Mouse (Mus musculus): ENCODE results near the gene Catip. TPM values are rescaled to one million over a fixed set of nuclear protein-coding genes. Genes with fewer than 3 reads are reported as not detected.
"Not testable (repeated sequence)": the region's sequence is repeated elsewhere in the genome, so short reads cannot be mapped to it uniquely, and the experiment has no call there.

Gene Catip
- not detected in 2 replicates for polyA plus RNA-seq (2012; ENCODE audit: insufficient read depth, insufficient read length, low replicate concordance, missing spikeins)

GRCm38 (mm10) chr1:74361812-74362211, at the start of gene Catip:
Gene Catip (plus strand): TSS chr1:74362108.
- Histone ChIP-seq H3K4me1 (ENCODE audit: control insufficient read depth, insufficient read depth, low read length) (peaks cover 6% of the 10 kb centered on the region; the same call in 1 of the 2 replicates), H3K4me3 (ENCODE audit: insufficient read depth, low read depth, low read length) (no peak within 1 kb of the TSS), H3K27ac (ENCODE audit: insufficient read depth, low read depth, low read length) (no peak within 1 kb of the TSS)
- TF ChIP-seq CTCF (IDR thresholded peaks at IDR 0.05; ENCODE audit: insufficient read depth, low read depth, low read length) = peak; percentile 22; the same call in 1 of the 2 replicates
- no peak for TF ChIP-seq POLR2A (IDR thresholded peaks at IDR 0.05; ENCODE audit: insufficient read depth, low read depth, low read length)
- 2% methylated on average over 2 of the region's 2 CpGs for WGBS

GRCm38 (mm10) chr1:74313049-74313692, 48.7 kb upstream of the Catip start:
- no peak overlapping the region for H3K27ac ChIP-seq (ENCODE audit: insufficient read depth, low read depth, low read length)
- no peak overlapping the region for H3K4me3 ChIP-seq (ENCODE audit: insufficient read depth, low read depth, low read length)
- H3K4me1 ChIP-seq (ENCODE audit: control insufficient read depth, insufficient read depth, low read length) = no peaks in the 10 kb centered on the region
- no peak for TF ChIP-seq CTCF (IDR thresholded peaks at IDR 0.05; ENCODE audit: insufficient read depth, low read depth, low read length)
- TF ChIP-seq POLR2A (IDR thresholded peaks at IDR 0.05; ENCODE audit: insufficient read depth, low read depth, low read length) = no peak
- 3% methylated on average over 3 of the region's 3 CpGs for WGBS

- TF ChIP-seq POLR2A (IDR thresholded peaks at IDR 0.05; ENCODE audit: insufficient read depth, low read depth, low read length) (no peak), CTCF (IDR thresholded peaks at IDR 0.05; ENCODE audit: insufficient read depth, low read depth, low read length) (no peak)
- H3K4me1 ChIP-seq (ENCODE audit: control insufficient read depth, insufficient read depth, low read length) = no peaks in the 10 kb centered on the region
- no peak overlapping the region for H3K27ac ChIP-seq (ENCODE audit: insufficient read depth, low read depth, low read length)
- WGBS = 88% methylated on average over 3 of the region's 3 CpGs
- no peak overlapping the region for H3K4me3 ChIP-seq (ENCODE audit: insufficient read depth, low read depth, low read length)
These were observed 47.1 kb upstream of the Catip start for GRCm38 (mm10) chr1:74314796-74315195.

GRCm38 (mm10) chr1:74316114-74316827, 45.6 kb upstream of the Catip start:
- WGBS = 86% methylated on average over 4 of the region's 4 CpGs
- H3K4me3 ChIP-seq (ENCODE audit: insufficient read depth, low read depth, low read length) = no peak overlapping the region
- no peak for TF ChIP-seq CTCF (IDR thresholded peaks at IDR 0.05; ENCODE audit: insufficient read depth, low read depth, low read length)
- no peak for TF ChIP-seq POLR2A (IDR thresholded peaks at IDR 0.05; ENCODE audit: insufficient read depth, low read depth, low read length)
- H3K4me1 ChIP-seq (ENCODE audit: control insufficient read depth, insufficient read depth, low read length) = no peaks in the 10 kb centered on the region
- no peak overlapping the region for H3K27ac ChIP-seq (ENCODE audit: insufficient read depth, low read depth, low read length)

- Histone ChIP-seq H3K27ac (ENCODE audit: insufficient read depth, low read depth, low read length) (no peak overlapping the region), H3K4me3 (ENCODE audit: insufficient read depth, low read depth, low read length) (no peak overlapping the region), H3K4me1 (ENCODE audit: control insufficient read depth, insufficient read depth, low read length) (no peaks in the 10 kb centered on the region)
- 97% methylated on average over 3 of the region's 3 CpGs for WGBS
- no peak for TF ChIP-seq CTCF (IDR thresholded peaks at IDR 0.05; ENCODE audit: insufficient read depth, low read depth, low read length)
- no peak for TF ChIP-seq POLR2A (IDR thresholded peaks at IDR 0.05; ENCODE audit: insufficient read depth, low read depth, low read length)
These were observed 43.2 kb upstream of the Catip start for GRCm38 (mm10) chr1:74318711-74319110.

DNA sequence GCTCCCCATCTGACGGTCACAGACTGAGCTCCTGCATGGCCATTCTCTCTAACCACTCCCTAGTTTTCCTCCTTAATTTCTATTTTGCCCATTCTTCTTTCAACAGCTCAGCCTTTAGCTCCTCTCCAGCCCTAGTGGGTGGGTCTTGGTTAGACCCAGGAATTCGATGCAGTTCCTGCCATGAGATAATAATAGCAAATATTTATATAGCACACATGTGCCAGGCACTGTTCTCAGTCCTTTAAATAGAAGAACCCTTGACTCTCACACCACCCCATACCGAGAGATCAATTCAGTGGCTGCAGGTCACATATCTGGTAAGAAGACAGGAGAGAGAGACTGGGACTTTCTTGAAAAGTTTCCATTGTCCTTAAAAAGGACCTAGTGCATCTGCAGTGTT, 40.5 kb upstream of the Catip start:
- 66% methylated on average over 3 of the region's 3 CpGs for WGBS
- Histone ChIP-seq H3K27ac (ENCODE audit: insufficient read depth, low read depth, low read length) (no peak overlapping the region), H3K4me1 (ENCODE audit: control insufficient read depth, insufficient read depth, low read length) (peaks cover 3% of the 10 kb centered on the region; the same call in 1 of the 2 replicates), H3K4me3 (ENCODE audit: insufficient read depth, low read depth, low read length) (no peak overlapping the region)
- no peak for TF ChIP-seq CTCF (IDR thresholded peaks at IDR 0.05; ENCODE audit: insufficient read depth, low read depth, low read length)
- TF ChIP-seq POLR2A (IDR thresholded peaks at IDR 0.05; ENCODE audit: insufficient read depth, low read depth, low read length) = no peak

DNA sequence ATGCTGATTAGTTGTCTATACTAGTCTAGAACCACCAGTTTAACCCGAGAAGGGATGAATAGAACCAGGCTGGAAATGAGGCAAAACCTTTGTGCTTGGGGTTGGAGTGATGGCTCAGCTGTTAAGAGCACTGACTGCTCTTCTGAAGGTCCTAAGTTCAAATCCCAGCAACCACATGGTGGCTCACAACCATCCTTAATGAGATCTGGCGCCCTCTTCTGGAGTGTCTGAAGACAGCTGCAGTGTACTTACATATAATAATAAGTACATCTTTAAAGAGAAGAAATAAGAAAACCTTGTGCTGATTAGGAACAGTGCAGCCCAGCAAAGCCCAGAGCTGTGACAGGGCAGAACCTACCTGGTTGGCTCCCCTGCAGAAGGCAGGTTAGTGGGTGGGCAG, 35.0 kb upstream of the Catip start:
- 85% methylated on average over 2 of the region's 2 CpGs for WGBS
- H3K27ac ChIP-seq (ENCODE audit: insufficient read depth, low read depth, low read length); H3K4me3 ChIP-seq (ENCODE audit: insufficient read depth, low read depth, low read length): not testable (repeated sequence)
- H3K4me1 ChIP-seq (ENCODE audit: control insufficient read depth, insufficient read depth, low read length) = peaks cover 12% of the 10 kb centered on the region

- Histone ChIP-seq H3K4me3 (ENCODE audit: insufficient read depth, low read depth, low read length) (no peak overlapping the region), H3K27ac (ENCODE audit: insufficient read depth, low read depth, low read length) (peak overlapping the region; percentile 45), H3K4me1 (ENCODE audit: control insufficient read depth, insufficient read depth, low read length) (peaks cover 15% of the 10 kb centered on the region)
- no peak for TF ChIP-seq CTCF (IDR thresholded peaks at IDR 0.05; ENCODE audit: insufficient read depth, low read depth, low read length)
- TF ChIP-seq POLR2A (IDR thresholded peaks at IDR 0.05; ENCODE audit: insufficient read depth, low read depth, low read length) = no peak
- WGBS = 34% methylated on average over 7 of the region's 7 CpGs
These were observed 31.9 kb upstream of the Catip start for GRCm38 (mm10) chr1:74329899-74330431.

DNA sequence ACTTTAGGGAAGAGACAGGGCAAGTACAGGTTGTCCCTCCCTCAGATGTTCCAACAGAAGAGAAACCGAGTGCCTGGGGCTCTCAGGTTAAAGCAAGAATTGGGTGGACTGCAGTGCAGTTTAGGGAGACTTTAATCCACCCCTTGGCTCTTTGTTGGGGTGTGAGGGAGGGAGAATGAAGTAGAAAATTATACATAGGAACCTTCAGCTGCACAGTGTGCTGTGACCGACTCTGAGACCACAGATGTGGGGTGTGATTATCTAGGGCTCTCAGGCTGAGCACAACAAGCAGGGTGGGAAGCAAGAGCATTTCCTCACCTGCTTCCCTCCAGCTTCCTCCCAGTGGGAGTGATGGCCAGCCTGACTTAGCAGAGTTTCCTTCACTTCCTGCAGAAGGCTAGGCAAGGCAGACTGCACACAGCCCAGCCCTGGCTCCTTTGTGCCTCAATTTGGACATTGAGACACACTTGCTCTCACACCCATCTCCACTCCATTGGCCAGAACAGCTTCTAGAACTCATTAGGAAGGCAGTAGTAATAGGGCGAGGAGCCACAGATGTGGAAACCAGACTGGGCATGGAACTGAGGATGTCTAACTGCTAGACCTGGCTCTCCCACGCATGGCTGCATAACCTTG, 30.7 kb upstream of the Catip start:
- Histone ChIP-seq H3K27ac (ENCODE audit: insufficient read depth, low read depth, low read length) (peak overlapping the region; percentile 3), H3K4me1 (ENCODE audit: control insufficient read depth, insufficient read depth, low read length) (peaks cover 14% of the 10 kb centered on the region), H3K4me3 (ENCODE audit: insufficient read depth, low read depth, low read length) (no peak overlapping the region)
- no peak for TF ChIP-seq POLR2A (IDR thresholded peaks at IDR 0.05; ENCODE audit: insufficient read depth, low read depth, low read length)
- TF ChIP-seq CTCF (IDR thresholded peaks at IDR 0.05; ENCODE audit: insufficient read depth, low read depth, low read length) = no peak
- WGBS = 44% methylated on average over 4 of the region's 4 CpGs

All from olfactory bulb, adult 2 months (tissue).